Comparison of ENCODE assay signal across 27 mouse cellular contexts in the genomic region with DNA sequence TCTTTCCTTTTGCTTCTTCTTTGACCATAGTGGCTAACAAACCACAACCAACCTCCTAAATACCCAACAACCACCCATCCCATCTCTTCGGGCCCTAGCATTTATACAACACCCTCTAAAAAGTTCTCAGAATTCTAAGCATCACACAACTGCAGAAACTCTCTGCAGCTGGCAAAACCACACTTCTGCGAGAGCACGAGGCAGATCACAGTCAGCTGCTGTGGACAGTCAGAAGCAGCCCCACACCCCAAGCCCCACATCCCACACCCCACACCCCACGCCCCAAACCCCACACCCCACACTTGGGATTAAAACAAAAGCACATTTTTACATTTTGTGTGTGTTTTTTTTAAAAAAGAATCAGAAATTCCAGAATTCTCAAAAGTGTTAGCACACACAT.
"Had no signal": no experiment of that assay in that cellular context is flagged by ENCODE, and none has a peak within 500 bp of the region (broad histone marks: within the 10 kb centered on the region; RNA-seq: fewer than 3 reads in every experiment).

No protein-coding gene starts in this region.

- H3K27me3 ChIP-seq: embryonic facial prominence, embryonic 12.5 days; embryonic facial prominence, embryonic 13.5 days; embryonic facial prominence, embryonic 15.5 days; forebrain, embryonic 12.5 days; forebrain, embryonic 13.5 days; forebrain, embryonic 15.5 days had no signal

- H3K36me3 ChIP-seq: embryonic facial prominence, embryonic 10.5 days; embryonic facial prominence, embryonic 12.5 days; embryonic facial prominence, embryonic 13.5 days; embryonic facial prominence, embryonic 15.5 days; forebrain, embryonic 10.5 days; forebrain, embryonic 12.5 days; forebrain, embryonic 15.5 days had no signal

- H3K9ac ChIP-seq: embryonic facial prominence, embryonic 12.5 days; embryonic facial prominence, embryonic 13.5 days; embryonic facial prominence, embryonic 15.5 days; forebrain, embryonic 12.5 days; forebrain, embryonic 13.5 days; forebrain, embryonic 15.5 days; forebrain, postnatal 0 days had no signal

- H3K27ac ChIP-seq: embryonic facial prominence, embryonic 10.5 days; embryonic facial prominence, embryonic 12.5 days; embryonic facial prominence, embryonic 13.5 days; embryonic facial prominence, embryonic 15.5 days; forebrain, embryonic 10.5 days; forebrain, embryonic 12.5 days; forebrain, embryonic 13.5 days; forebrain, embryonic 15.5 days; gastrocnemius, adult 2 months had no signal

- H3K4me2 ChIP-seq: embryonic facial prominence, embryonic 12.5 days; embryonic facial prominence, embryonic 13.5 days; embryonic facial prominence, embryonic 15.5 days; forebrain, embryonic 12.5 days; forebrain, embryonic 13.5 days; forebrain, embryonic 15.5 days had no signal

- H3K4me3 ChIP-seq: embryonic facial prominence, embryonic 10.5 days; embryonic facial prominence, embryonic 12.5 days; embryonic facial prominence, embryonic 13.5 days; embryonic facial prominence, embryonic 15.5 days; erythroblast, embryonic 14.5 days; forebrain, embryonic 10.5 days; forebrain, embryonic 12.5 days; forebrain, embryonic 13.5 days; forebrain, embryonic 15.5 days; gastrocnemius, adult 2 months had no signal

- H3K4me1 ChIP-seq: embryonic facial prominence, embryonic 12.5 days; embryonic facial prominence, embryonic 15.5 days; forebrain, embryonic 10.5 days; forebrain, embryonic 12.5 days; forebrain, embryonic 13.5 days; forebrain, embryonic 15.5 days had no signal

- H3K9me3 ChIP-seq: embryonic facial prominence, embryonic 10.5 days; embryonic facial prominence, embryonic 12.5 days; embryonic facial prominence, embryonic 13.5 days; embryonic facial prominence, embryonic 15.5 days; forebrain, embryonic 10.5 days; forebrain, embryonic 12.5 days; forebrain, embryonic 13.5 days; forebrain, embryonic 15.5 days had no signal

- ATAC-seq: forebrain, embryonic 13.5 days; forebrain, embryonic 14.5 days; forebrain, embryonic 15.5 days; forebrain, embryonic 16.5 days; forebrain, postnatal 0 days had no signal

- DNase-seq: cerebellum, adult 2 months; cerebellum, adult 8-10 months; cerebellum, adult 9-10 months; cerebellum, adult 9-11 months; cerebellum, postnatal 10 days; cerebellum, postnatal 14 days; cerebellum, postnatal 25 days; cerebellum, postnatal 36 days; embryo, embryonic 11 days; forebrain, postnatal 0 days; gastrocnemius, adult 2 months; gastrocnemius, postnatal 10 days; gastrocnemius, postnatal 14 days; gastrocnemius, postnatal 25 days; gastrocnemius, postnatal 36 days; heart, adult 18-20 months had no signal
